Mouse (Mus musculus) adrenal gland, postnatal 10 days (tissue): Measurements from ENCODE around the gene Sel1l3. TPM values are rescaled to one million over a fixed set of nuclear protein-coding genes. Genes with fewer than 3 reads are reported as not detected.

ENCODE experiments used
- DNase-seq: peaks from one replicate; pipeline ENCODE4 v3.0.0; 2021; ENCODE audit warnings: mixed read lengths
- total RNA-seq, 2 experiments: library from RNA; stranded (reverse); gene quantifications; 2 replicates each; pipeline ENCODE4 v1.2.3; 2021

Sel1l3 gene
- total RNA-seq, 2 experiments from 2014 or later, result 5.1 to 11.2 TPM

GRCm38 (mm10) chr5:53087452-53087851, 126.3 kb downstream of the Sel1l3 start:
- no peak for DNase-seq

GRCm38 (mm10) chr5:53078453-53078852, 135.3 kb downstream of the Sel1l3 start:
- DNase-seq, result no peak

- no peak for DNase-seq
These were observed 139.2 kb downstream of the Sel1l3 start for GRCm38 (mm10) chr5:53074553-53074952.

GRCm38 (mm10) chr5:53061532-53062130, 152.1 kb downstream of the Sel1l3 start:
- DNase-seq, result no peak

Other genes starting within 250 kb of the Sel1l3 start
- gene Slc34a2, start 175.8 kb downstream of the Sel1l3 start, total RNA-seq, result 1 to 10 TPM in 1 of 2 experiments, under 1 TPM in 1; 0.36 to 1.8 TPM
- gene Smim20, start 53.2 kb upstream of the Sel1l3 start, total RNA-seq, result 10 to 100 TPM; 63.1 to 83.1 TPM